Mouse (Mus musculus): ENCODE results near the gene Arhgef28.

DNA sequence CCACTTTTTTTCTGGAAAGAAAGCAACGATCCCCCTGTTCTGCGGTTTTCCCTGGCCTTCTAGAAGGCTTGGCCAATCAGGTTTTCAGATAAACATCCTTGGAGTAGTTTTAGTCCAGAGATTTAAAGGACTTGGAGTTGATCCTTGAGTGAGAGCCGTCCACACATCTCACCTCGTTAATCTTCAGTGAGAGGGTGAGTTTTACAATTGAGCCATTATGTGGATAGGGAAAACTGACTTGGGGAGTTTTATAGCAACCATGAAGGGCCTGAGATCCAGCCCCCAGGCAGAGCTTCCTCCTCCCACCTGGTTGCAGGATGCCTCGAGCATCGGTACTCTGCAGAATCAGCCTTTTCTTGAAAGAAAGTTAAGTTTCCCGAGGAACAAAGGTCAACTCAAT is 318.7 kb downstream of the Arhgef28 start:
- TF ChIP-seq CTCF (IDR thresholded peaks at IDR 0.05; ENCODE audit: extremely low read depth, insufficient read depth, insufficient read length, insufficient replicate concordance) (no peak), POLR2A (IDR thresholded peaks at IDR 0.05; ENCODE audit: low read depth, low read length) (no peak)
